ENCODE assay signal across 8 mouse cellular contexts in genomic region chr9:22156497-22157245, GRCm38 (mm10). TPM values are rescaled to one million over a fixed set of nuclear protein-coding genes. Genes with fewer than 3 reads are reported as not detected.
DNase-seq lines count a peak whose midpoint lies in the region; ATAC-seq lines count a peak whose summit lies in the region.

Pigyl (plus strand) TSS chr9:22156846.

- H3K9ac ChIP-seq in forebrain, embryonic 11.5 days (ENCODE audit: low read length) = peak within 1 kb of the TSS; percentile 76
- H3K9ac ChIP-seq in heart, embryonic 16.5 days (ENCODE audit: low read length) = peak within 1 kb of the TSS; percentile 85
- peak within 1 kb of the TSS; percentile 88 for H3K9ac ChIP-seq in liver, embryonic 15.5 days
- peak within 1 kb of the TSS; percentile 82 for H3K9ac ChIP-seq in neural tube, embryonic 12.5 days

- H3K27ac ChIP-seq in forebrain, embryonic 11.5 days (ENCODE audit: low read depth, low read length) = peak within 1 kb of the TSS; percentile 59; the same call in 1 of the 2 replicates
- H3K27ac ChIP-seq in heart, embryonic 16.5 days (ENCODE audit: low read length) = peak within 1 kb of the TSS; percentile 81
- peak within 1 kb of the TSS; percentile 78 for H3K27ac ChIP-seq in liver, embryonic 15.5 days (replicated peaks)
- peak within 1 kb of the TSS; percentile 64 for H3K27ac ChIP-seq in neural tube, embryonic 12.5 days

- peak; percentile 99 for ATAC-seq in forebrain, embryonic 11.5 days (replicated peaks; ENCODE audit: low FRiP score)
- peak; percentile 99 for ATAC-seq in heart, embryonic 16.5 days (replicated peaks; ENCODE audit: extremely low read depth, insufficient read depth, low FRiP score)
- ATAC-seq in liver, embryonic 15.5 days (ENCODE audit: insufficient read depth) = peak; percentile 99
- peak; percentile 97 for ATAC-seq in neural tube, embryonic 12.5 days (ENCODE audit: low FRiP score, low read depth)

- H3K36me3 ChIP-seq in forebrain, embryonic 11.5 days (ENCODE audit: control insufficient read depth, insufficient read depth, low read length) = no peaks in the 10 kb centered on the region
- no peaks in the 10 kb centered on the region for H3K36me3 ChIP-seq in heart, embryonic 16.5 days (ENCODE audit: control insufficient read depth, insufficient read depth)
- H3K36me3 ChIP-seq in liver, embryonic 15.5 days (replicated peaks) = 0 out of 2 replicates have a peak, but pooled peaks cover 4% of the 10 kb centered on the region
- peaks cover 3% of the 10 kb centered on the region; the same call in 1 of the 2 replicates for H3K36me3 ChIP-seq in neural tube, embryonic 12.5 days

- under 1% methylated on average over 65 of the region's 65 CpGs for WGBS in forebrain, embryonic 11.5 days
- WGBS in heart, embryonic 16.5 days = under 1% methylated on average over 64 of the region's 65 CpGs
- WGBS in liver, embryonic 15.5 days (ENCODE audit: insufficient replicate concordance) = under 1% methylated on average over 65 of the region's 65 CpGs
- WGBS in neural tube, embryonic 12.5 days = 1% methylated on average over 65 of the region's 65 CpGs

- DNase-seq in CD8-positive naive resting alpha-beta T cell, adult 2 months (ENCODE audit: low read depth in 2 of 2, low spot score in 2 of 2) = peak; percentile 94 to 97
- peak; percentile 99 for DNase-seq in c-Kit-positive CD71-negative TER-119-negative erythroid progenitor cells, embryonic 14.5 days (ENCODE audit: low read depth)
- DNase-seq in forebrain, embryonic 11.5 days (ENCODE audit: low spot score) = peak; percentile 99
- peak; percentile 100 for DNase-seq in kidney, postnatal 36 days
- peak; percentile 95 for DNase-seq in telencephalon, adult 2 months (ENCODE audit: low read depth, low spot score)

- H3K27me3 ChIP-seq in forebrain, embryonic 11.5 days (ENCODE audit: control insufficient read depth, insufficient read depth, low read length) = no peaks in the 10 kb centered on the region
- H3K27me3 ChIP-seq in heart, embryonic 16.5 days (ENCODE audit: control insufficient read depth, insufficient read depth, low read length) = no peaks in the 10 kb centered on the region
- no peaks in the 10 kb centered on the region for H3K27me3 ChIP-seq in liver, embryonic 15.5 days
- H3K27me3 ChIP-seq in neural tube, embryonic 12.5 days (replicated peaks) = peaks cover 6% of the 10 kb centered on the region; the same call in 1 of the 2 replicates

- H3K4me2 ChIP-seq in forebrain, embryonic 11.5 days (ENCODE audit: low read depth, low read length, severe bottlenecking) = peak within 1 kb of the TSS; percentile 78
- H3K4me2 ChIP-seq in heart, embryonic 16.5 days (ENCODE audit: low read depth, low read length) = peak within 1 kb of the TSS; percentile 65
- peak within 1 kb of the TSS; percentile 94 for H3K4me2 ChIP-seq in liver, embryonic 15.5 days
- H3K4me2 ChIP-seq in neural tube, embryonic 12.5 days (replicated peaks) = peak within 1 kb of the TSS; percentile 75

- no peaks in the 10 kb centered on the region for H3K9me3 ChIP-seq in forebrain, embryonic 11.5 days (ENCODE audit: control insufficient read depth, low read length)
- H3K9me3 ChIP-seq in heart, embryonic 16.5 days (replicated peaks; ENCODE audit: control insufficient read depth, low read length) = peaks cover 5% of the 10 kb centered on the region; the same call in 1 of the 2 replicates
- H3K9me3 ChIP-seq in liver, embryonic 15.5 days (replicated peaks) = no peaks in the 10 kb centered on the region
- no peaks in the 10 kb centered on the region for H3K9me3 ChIP-seq in neural tube, embryonic 12.5 days

- peaks cover 2% of the 10 kb centered on the region; the same call in 1 of the 2 replicates for H3K4me1 ChIP-seq in forebrain, embryonic 11.5 days (replicated peaks; ENCODE audit: control insufficient read depth, insufficient read depth, low read length)
- peaks cover 17% of the 10 kb centered on the region for H3K4me1 ChIP-seq in heart, embryonic 16.5 days (ENCODE audit: control insufficient read depth, insufficient read depth, low read length)
- H3K4me1 ChIP-seq in liver, embryonic 15.5 days (replicated peaks) = peaks cover 24% of the 10 kb centered on the region
- peaks cover 11% of the 10 kb centered on the region for H3K4me1 ChIP-seq in neural tube, embryonic 12.5 days

- H3K4me3 ChIP-seq in forebrain, embryonic 11.5 days (ENCODE audit: low read depth, low read length) = peak within 1 kb of the TSS; percentile 66
- H3K4me3 ChIP-seq in heart, embryonic 16.5 days (ENCODE audit: low read length) = peak within 1 kb of the TSS; percentile 71
- H3K4me3 ChIP-seq in liver, embryonic 15.5 days (replicated peaks) = peak within 1 kb of the TSS; percentile 82
- peak within 1 kb of the TSS; percentile 60 for H3K4me3 ChIP-seq in neural tube, embryonic 12.5 days

RNA-seq across cellular contexts. Expression of gene Pigyl, which starts in this region (rescaled TPM):
- polyA plus RNA-seq in forebrain, embryonic 11.5 days (2014; fragmentation: Nextera tagmentation; extraction: Ambion mirVana) = 59.9 and 62.5 TPM in 2 replicates
- polyA plus RNA-seq in heart, embryonic 16.5 days (2015; fragmentation: Nextera tagmentation; extraction: Ambion mirVana) = 49.0 and 49.8 TPM in 2 replicates
- 29.4 and 35.6 TPM in 2 replicates for polyA plus RNA-seq in liver, embryonic 15.5 days (2015; fragmentation: Nextera tagmentation; extraction: Ambion mirVana)
- polyA plus RNA-seq in neural tube, embryonic 12.5 days (2016; fragmentation: Nextera tagmentation; extraction: Ambion mirVana) = 63.2 and 68.4 TPM in 2 replicates

Comparison
In these comparisons a context has a peak if more than half of its experiments do, and no peak if none do; other contexts are left out.
1. Peak in every context shown above with its lines: DNase-seq, ATAC-seq, H3K4me3 ChIP-seq and H3K27ac ChIP-seq.